Mouse (Mus musculus) liver, embryonic 14.5 days (tissue): ENCODE measurements at regions not wholly inside any gene's neighbourhood (a gene's known extent, or its start where the extent isn't known, plus 50 kb on each side); places are given as distances from the start of the nearest gene placed in this dataset.

Source experiments
- CTCF ChIP-seq: IDR thresholded peaks from 2 replicates; pipeline ENCODE4 v1.5.1; 2016; ENCODE audit warnings: antibody characterized with exemption, low read depth, control low read depth
- EP300 ChIP-seq: IDR thresholded peaks from 2 replicates; pipeline ENCODE4 v1.6.1; 2016; ENCODE audit warnings: antibody characterized with exemption, low read depth

DNA sequence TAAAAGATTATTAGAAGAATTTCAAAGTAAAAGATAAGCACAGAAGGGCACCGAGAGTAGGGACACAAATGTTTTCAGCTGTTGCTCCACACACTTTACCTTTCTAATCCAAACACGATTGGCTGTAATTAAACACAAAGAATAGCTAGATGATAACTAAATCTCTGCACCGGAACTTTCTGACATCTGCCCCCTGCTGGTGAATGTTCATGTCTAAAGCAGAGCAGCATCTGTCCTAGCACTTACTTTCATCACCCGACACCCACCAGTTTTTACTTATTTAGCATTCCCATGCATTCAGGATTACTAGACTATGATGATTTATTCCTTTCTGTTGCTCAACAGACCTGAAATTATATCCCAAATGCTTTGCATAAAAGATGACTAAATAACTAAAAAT lies 425.7 kb downstream of the Gm11232 start:
- TF ChIP-seq CTCF = peak; percentile 21; the same call in 1 of the 2 replicates
- TF ChIP-seq EP300 = no peak
